22 mouse cellular contexts compared by ENCODE assay signal in the genomic region with DNA sequence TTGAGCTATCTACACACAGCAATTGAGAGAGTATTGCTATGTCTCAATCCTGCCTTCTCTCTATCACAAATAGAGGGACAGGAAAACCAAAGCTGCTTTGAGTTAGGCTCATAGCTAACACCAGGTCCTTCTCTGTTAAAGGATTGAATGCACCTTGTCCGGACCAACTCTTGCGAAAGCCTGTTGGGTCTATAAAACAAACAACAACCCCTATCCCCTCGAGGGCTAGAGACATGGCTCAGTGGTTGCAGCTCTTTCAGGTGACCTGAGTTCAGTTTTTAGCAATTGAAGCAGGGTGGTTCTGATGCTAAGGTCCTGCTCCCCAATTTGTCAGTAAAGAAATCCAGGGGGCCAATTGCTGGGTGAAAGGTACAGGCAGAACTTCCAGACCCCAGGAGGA. TPM values are rescaled to one million over a fixed set of nuclear protein-coding genes. Genes with fewer than 3 reads are reported as not detected.
DNase-seq lines count a peak whose midpoint lies in the region; ATAC-seq and TF ChIP-seq lines count a peak whose summit lies in the region.
"Had no signal": no experiment of that assay in that cellular context is flagged by ENCODE, and none has a peak within 500 bp of the region (broad histone marks: within the 10 kb centered on the region; RNA-seq: fewer than 3 reads in every experiment).

No protein-coding gene starts in this region.

- DNase-seq in kidney, adult 2 months: peak; percentile 25
- DNase-seq in kidney, adult 8-10 months: no peak
- no peak for DNase-seq in liver, embryonic 13.5 days
- DNase-seq in yolk sac, embryonic 10.5 days (ENCODE audit: low spot score): peak; percentile 39
- DNase-seq in urinary bladder, postnatal 25 days (ENCODE audit: low spot score): no peak
- DNase-seq in gastrocnemius, adult 18-20 months (ENCODE audit: low spot score): no peak
- DNase-seq: adrenal gland, postnatal 10 days; adrenal gland, postnatal 36 days; B cell, adult 2 months; cerebellum, adult 18-20 months; cerebellum, adult 9-10 months; cerebellum, postnatal 14 days; forebrain, postnatal 0 days; heart, adult 2 months had no signal

- no peaks in the 10 kb centered on the region for H3K4me1 ChIP-seq in kidney, adult 2 months (ENCODE audit: control insufficient read depth, insufficient read depth, low read length)
- peaks cover 12% of the 10 kb centered on the region for H3K4me1 ChIP-seq in liver, embryonic 13.5 days (replicated peaks)
- H3K4me1 ChIP-seq in liver, embryonic 15.5 days (replicated peaks): peaks cover 11% of the 10 kb centered on the region; the same call in 1 of the 2 replicates

- no peak overlapping the region for H3K27ac ChIP-seq in kidney, adult 2 months (ENCODE audit: insufficient read depth, low read depth, low read length)
- peak overlapping the region; percentile 30 for H3K27ac ChIP-seq in liver, embryonic 13.5 days
- H3K27ac ChIP-seq in liver, embryonic 15.5 days (replicated peaks): peak overlapping the region; percentile 48; the same call in 1 of the 2 replicates
- H3K27ac ChIP-seq: heart, adult 2 months; hindbrain, embryonic 12.5 days had no signal

- H3K4me3 ChIP-seq in kidney, adult 2 months (ENCODE audit: insufficient read depth, low read depth, low read length): no peak overlapping the region
- no peak overlapping the region for H3K4me3 ChIP-seq in liver, embryonic 13.5 days (replicated peaks)
- H3K4me3 ChIP-seq in liver, embryonic 15.5 days (replicated peaks): no peak overlapping the region
- H3K4me3 ChIP-seq: heart, adult 2 months; heart, embryonic 10.5 days; hindbrain, embryonic 12.5 days; hindbrain, embryonic 15.5 days had no signal

- H3K36me3 ChIP-seq in kidney, adult 2 months (ENCODE audit: control insufficient read depth, insufficient read depth, low read length): no peaks in the 10 kb centered on the region
- H3K36me3 ChIP-seq in liver, embryonic 13.5 days: no peaks in the 10 kb centered on the region
- H3K36me3 ChIP-seq in liver, embryonic 15.5 days (replicated peaks): no peaks in the 10 kb centered on the region
- H3K36me3 ChIP-seq: G1E; hindbrain, embryonic 12.5 days; hindbrain, embryonic 15.5 days had no signal

- no peak for TF ChIP-seq CTCF in kidney, adult 2 months (conservative IDR thresholded peaks at IDR 0.05; ENCODE audit: insufficient read depth, insufficient read length, low read depth, low read length)

- peak; percentile 59 for ATAC-seq in liver, embryonic 13.5 days (ENCODE audit: low read depth)
- ATAC-seq in liver, embryonic 15.5 days (ENCODE audit: insufficient read depth): peak; percentile 57
- ATAC-seq: forebrain, embryonic 14.5 days; Patski had no signal

- no peak overlapping the region for H3K9ac ChIP-seq in liver, embryonic 13.5 days
- H3K9ac ChIP-seq in liver, embryonic 15.5 days: no peak overlapping the region
- H3K9ac ChIP-seq: forebrain, postnatal 0 days; hindbrain, embryonic 12.5 days; hindbrain, embryonic 15.5 days had no signal

- 46% methylated on average over 3 of the region's 3 CpGs for WGBS in kidney, adult 2 months
- WGBS in liver, embryonic 13.5 days (ENCODE audit: insufficient replicate concordance): 60% methylated on average over 3 of the region's 3 CpGs
- 60% methylated on average over 3 of the region's 3 CpGs for WGBS in liver, embryonic 15.5 days (ENCODE audit: insufficient replicate concordance)

- H3K4me2 ChIP-seq in liver, embryonic 13.5 days: no peak overlapping the region
- no peak overlapping the region for H3K4me2 ChIP-seq in liver, embryonic 15.5 days
- H3K4me2 ChIP-seq: hindbrain, embryonic 12.5 days; hindbrain, embryonic 15.5 days had no signal

- H3K27me3 ChIP-seq in kidney, adult 2 months (replicated peaks; ENCODE audit: control insufficient read depth, insufficient read depth, low read length): no peaks in the 10 kb centered on the region
- no peaks in the 10 kb centered on the region for H3K27me3 ChIP-seq in liver, embryonic 13.5 days
- no peaks in the 10 kb centered on the region for H3K27me3 ChIP-seq in liver, embryonic 15.5 days
- H3K27me3 ChIP-seq: CH12.LX; hindbrain, embryonic 12.5 days; hindbrain, embryonic 15.5 days; Patski had no signal

- H3K9me3 ChIP-seq in liver, embryonic 13.5 days (replicated peaks): no peaks in the 10 kb centered on the region
- H3K9me3 ChIP-seq in liver, embryonic 15.5 days (replicated peaks): no peaks in the 10 kb centered on the region
- H3K9me3 ChIP-seq: heart, embryonic 10.5 days; hindbrain, embryonic 12.5 days; hindbrain, embryonic 15.5 days had no signal

- TF ChIP-seq POLR2A in kidney, adult 2 months (IDR thresholded peaks at IDR 0.05; ENCODE audit: low read depth, low read length): no peak

RNA-seq across cellular contexts. Expression of gene Syde2, which starts 41.6 kb away (rescaled TPM):
- 6.1 and 6.3 TPM in 2 replicates for polyA plus RNA-seq in kidney, adult 2 months (2012; rRNA removed)
- 0.35 and 0.63 TPM in 2 replicates for polyA plus RNA-seq in liver, embryonic 13.5 days (2015; fragmentation: Nextera tagmentation; extraction: Ambion mirVana)
- 0.48 and 0.52 TPM in 2 replicates for polyA plus RNA-seq in liver, embryonic 15.5 days (2015; fragmentation: Nextera tagmentation; extraction: Ambion mirVana)
- under 1 TPM; 0.73 to 0.93 TPM for total RNA-seq in gastrocnemius, adult 18-20 months (2021)

Comparison
In these comparisons a context has a peak if more than half of its experiments do, and no peak if none do; other contexts are left out.
1. DNase-seq: peak in kidney, adult 2 months (single experiment) and yolk sac, embryonic 10.5 days (single experiment); none in kidney, adult 8-10 months (0 of 2), liver, embryonic 13.5 days (single experiment), urinary bladder, postnatal 25 days (single experiment) and gastrocnemius, adult 18-20 months (single experiment).